In the genomic region with DNA sequence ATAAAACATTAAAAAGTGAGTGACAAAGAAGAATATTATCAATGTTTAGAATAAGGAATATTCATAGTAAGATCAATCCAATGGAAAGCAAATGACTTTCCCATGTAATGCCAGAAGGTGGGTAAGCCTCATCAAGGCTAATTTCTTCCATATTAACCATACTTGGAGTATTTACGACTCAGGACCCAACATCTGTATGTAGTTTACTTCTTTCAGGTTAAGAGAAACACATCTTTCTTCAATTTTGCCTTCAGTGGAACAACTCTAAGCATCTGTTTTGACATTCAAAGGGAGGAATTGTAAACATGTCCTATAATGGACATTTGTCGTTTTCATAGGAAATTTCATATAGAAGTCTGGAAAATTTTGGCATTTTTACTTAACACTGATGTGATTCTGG, we compare ENCODE assay signal across 18 mouse cellular contexts.
"Had no signal": no experiment of that assay in that cellular context is flagged by ENCODE, and none has a peak within 500 bp of the region (broad histone marks: within the 10 kb centered on the region; RNA-seq: fewer than 3 reads in every experiment).

No protein-coding gene starts in this region.

- DNase-seq: lung, embryonic 14.5 days; lung, postnatal 10 days; lung, postnatal 4 days; midbrain, embryonic 14.5 days; retina, postnatal 1 day; right cerebral cortex, adult 18-20 months; right cerebral cortex, postnatal 25 days; right cerebral cortex, postnatal 4 days; spleen, adult 18-20 months; thymus, adult 18-20 months; thymus, postnatal 14 days; thymus, postnatal 36 days had no signal

- ATAC-seq: midbrain, embryonic 16.5 days had no signal

- H3K27ac ChIP-seq: midbrain, embryonic 10.5 days; midbrain, embryonic 12.5 days; neural tube, embryonic 13.5 days; neural tube, embryonic 15.5 days had no signal

- H3K4me3 ChIP-seq: midbrain, embryonic 10.5 days; midbrain, embryonic 12.5 days; myocyte; neural tube, embryonic 13.5 days; neural tube, embryonic 15.5 days had no signal

- H3K27me3 ChIP-seq: midbrain, embryonic 12.5 days; neural tube, embryonic 13.5 days; neural tube, embryonic 15.5 days had no signal

- H3K4me2 ChIP-seq: lung, embryonic 14.5 days; midbrain, embryonic 12.5 days; neural tube, embryonic 13.5 days; neural tube, embryonic 15.5 days had no signal

- H3K36me3 ChIP-seq: midbrain, embryonic 10.5 days; midbrain, embryonic 12.5 days; neural tube, embryonic 13.5 days; neural tube, embryonic 15.5 days had no signal

- H3K9ac ChIP-seq: lung, embryonic 14.5 days; midbrain, embryonic 12.5 days; neural tube, embryonic 13.5 days; neural tube, embryonic 15.5 days had no signal

- H3K4me1 ChIP-seq: midbrain, embryonic 10.5 days; midbrain, embryonic 12.5 days; neural tube, embryonic 13.5 days; neural tube, embryonic 15.5 days had no signal

- H3K9me3 ChIP-seq: midbrain, embryonic 10.5 days; midbrain, embryonic 12.5 days; neural tube, embryonic 13.5 days; neural tube, embryonic 15.5 days had no signal
